Mouse (Mus musculus) ovary, adult 10 weeks (tissue): ENCODE data around the gene Vmn1r1. TPM values are rescaled to one million over a fixed set of nuclear protein-coding genes. Genes with fewer than 3 reads are reported as not detected.

Source experiments
- polyA plus RNA-seq: library from polyadenylated mRNA; stranded (reverse); fragments of 350-450 nt; fragmentation: Illumina TruSeq; extraction: RNeasy Lipid Tissue Mini Kit (QIAGEN cat#74804); gene quantifications from one replicate; pipeline ENCODE4 v1.2.3, GENCODE M21; 2014

Gene Vmn1r1
- not detected for polyA plus RNA-seq

DNA sequence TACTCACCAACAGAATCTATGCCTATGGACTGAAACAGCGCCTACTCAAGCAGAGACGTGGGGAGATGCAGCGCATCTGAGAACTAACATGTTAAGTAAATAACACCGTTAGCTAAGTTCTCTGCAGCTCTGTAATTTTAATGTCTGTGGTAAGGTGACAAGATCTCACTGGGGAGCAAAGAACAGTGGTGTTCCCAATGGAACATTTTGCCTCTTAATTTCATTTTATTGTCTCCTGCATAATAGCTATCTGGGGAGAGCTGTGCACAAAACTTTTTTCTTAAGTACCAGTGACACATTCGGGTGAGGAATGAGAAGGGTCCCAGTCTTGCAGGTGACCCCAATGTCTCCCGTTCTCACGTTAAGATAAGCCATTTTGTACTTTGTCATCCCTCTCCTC, at the start of gene Vmn1r1:
Gene Vmn1r1, minus strand, starts transcription at position 101 of the 400 bp plus-strand sequence.

DNA sequence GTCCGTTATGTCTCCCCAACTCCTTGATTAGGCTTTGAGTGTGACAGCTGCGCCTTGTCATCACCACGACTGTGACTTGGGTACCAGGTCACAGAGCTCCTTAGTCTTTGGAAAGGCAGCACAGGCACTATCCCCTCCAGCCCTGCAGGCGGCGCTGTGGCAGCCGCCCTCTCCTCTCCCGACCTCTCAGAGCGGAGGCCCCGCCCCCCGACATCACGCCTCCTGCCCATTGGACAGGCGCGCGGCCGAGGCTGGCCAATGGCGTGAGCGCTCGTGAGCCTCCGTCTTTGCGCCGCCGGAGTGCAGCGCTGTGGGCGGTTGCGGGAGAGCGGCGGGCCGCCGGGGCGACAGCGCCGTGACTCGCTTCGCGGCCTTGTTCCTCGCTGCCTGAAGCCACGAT, 39.8 kb downstream of the Vmn1r1 start, which contains the start of gene Srp9:
Gene Srp9, plus strand, starts transcription at position 232 of the 400 bp plus-strand sequence.

Other genes starting within 250 kb of the Vmn1r1 start
- 298 TPM for gene Enah, start 144.5 kb downstream of the Vmn1r1 start, polyA plus RNA-seq
- 298 TPM for gene Srp9, start 39.7 kb downstream of the Vmn1r1 start, polyA plus RNA-seq
- 321 TPM for gene Degs1, start 118.3 kb upstream of the Vmn1r1 start, polyA plus RNA-seq
- gene Fbxo28, start 177.1 kb upstream of the Vmn1r1 start, polyA plus RNA-seq = 52.0 TPM
- 14.4 TPM for gene Trp53bp2, start 244.7 kb upstream of the Vmn1r1 start, polyA plus RNA-seq